Mouse (Mus musculus): ENCODE results near the gene Olfm2.

GRCm38 (mm10) chr9:20657546-20657945 is 88.6 kb downstream of the Olfm2 start:
- TF ChIP-seq CTCF (IDR thresholded peaks at IDR 0.05; ENCODE audit: borderline replicate concordance, extremely low read depth, insufficient read depth, insufficient read length) (no peak), POLR2A (IDR thresholded peaks at IDR 0.05; ENCODE audit: borderline replicate concordance, extremely low read depth, insufficient read depth, insufficient read length, poor library complexity, severe bottlenecking) (no peak)
